Mouse (Mus musculus): Measurements from ENCODE around the gene Txlna. TPM values are rescaled to one million over a fixed set of nuclear protein-coding genes. Genes with fewer than 3 reads are reported as not detected.

Gene Txlna
- 10 to 100 TPM; 10.9 to 20.3 (median 15.6) TPM for total RNA-seq (2022)

GRCm38 (mm10) chr4:129640638-129641467 is at the start of gene Txlna:
TSS of gene Txlna (minus strand) at chr4:129641065.
- peak; percentile 95 to 96 for DNase-seq (ENCODE audit: low spot score in 2 of 2)

GRCm38 (mm10) chr4:129684531-129684930 is 43.7 kb upstream of the Txlna start:
- DNase-seq (ENCODE audit: low spot score in 2 of 2): no peak

- DNase-seq (ENCODE audit: low spot score in 2 of 2): no peak
These were observed 43.1 kb upstream of the Txlna start for GRCm38 (mm10) chr4:129683901-129684493.

- DNase-seq (ENCODE audit: low spot score in 2 of 2): no peak
These were observed 41.0 kb upstream of the Txlna start for GRCm38 (mm10) chr4:129681837-129682236.

- no peak for DNase-seq (ENCODE audit: low spot score in 2 of 2)
These were observed 32.1 kb upstream of the Txlna start for GRCm38 (mm10) chr4:129672878-129673449.

GRCm38 (mm10) chr4:129672083-129672877 is 31.4 kb upstream of the Txlna start, which contains the start of gene Kpna6:
TSS of gene Kpna6 (minus strand) at chr4:129672767.
- DNase-seq (ENCODE audit: low spot score in 2 of 2): peak; percentile 76 to 82

GRCm38 (mm10) chr4:129671491-129672082 is 30.7 kb upstream of the Txlna start:
- DNase-seq (ENCODE audit: low spot score in 2 of 2): peak; percentile 12 to 17

- DNase-seq (ENCODE audit: low spot score in 2 of 2): no peak
These were observed 21.5 kb upstream of the Txlna start for GRCm38 (mm10) chr4:129662255-129662813.

GRCm38 (mm10) chr4:129661584-129661983 is 20.7 kb upstream of the Txlna start:
- no peak for DNase-seq (ENCODE audit: low spot score in 2 of 2)

- DNase-seq (ENCODE audit: low spot score in 2 of 2): no peak
These were observed 13.9 kb upstream of the Txlna start for GRCm38 (mm10) chr4:129654770-129655169.

- DNase-seq (ENCODE audit: low spot score in 2 of 2): no peak
These were observed 9.5 kb upstream of the Txlna start for GRCm38 (mm10) chr4:129650359-129650758.

GRCm38 (mm10) chr4:129648656-129649055 is 7.8 kb upstream of the Txlna start:
- no peak for DNase-seq (ENCODE audit: low spot score in 2 of 2)

- no peak for DNase-seq (ENCODE audit: low spot score in 2 of 2)
These were observed 4.3 kb upstream of the Txlna start for GRCm38 (mm10) chr4:129645204-129645603.

- no peak for DNase-seq (ENCODE audit: low spot score in 2 of 2)
These were observed 891 bp upstream of the Txlna start for GRCm38 (mm10) chr4:129641756-129642155.

- no peak for DNase-seq (ENCODE audit: low spot score in 2 of 2)
These were observed 696 bp downstream of the Txlna start for GRCm38 (mm10) chr4:129640101-129640637.

GRCm38 (mm10) chr4:129639221-129639620 is 1.6 kb downstream of the Txlna start:
- no peak for DNase-seq (ENCODE audit: low spot score in 2 of 2)

- DNase-seq (ENCODE audit: low spot score in 2 of 2): no peak
These were observed 7.0 kb downstream of the Txlna start for GRCm38 (mm10) chr4:129633852-129634251.

- no peak for DNase-seq (ENCODE audit: low spot score in 2 of 2)
These were observed 9.0 kb downstream of the Txlna start for GRCm38 (mm10) chr4:129631867-129632266.

GRCm38 (mm10) chr4:129630944-129631343 is 9.9 kb downstream of the Txlna start:
- DNase-seq (ENCODE audit: low spot score in 2 of 2): no peak

- no peak for DNase-seq (ENCODE audit: low spot score in 2 of 2)
These were observed 14.8 kb downstream of the Txlna start for GRCm38 (mm10) chr4:129626035-129626434.

GRCm38 (mm10) chr4:129625496-129625895 is 15.4 kb downstream of the Txlna start:
- DNase-seq (ENCODE audit: low spot score in 2 of 2): no peak
